Comparison of ENCODE assay signal across 7 mouse cellular contexts in the genomic region with DNA sequence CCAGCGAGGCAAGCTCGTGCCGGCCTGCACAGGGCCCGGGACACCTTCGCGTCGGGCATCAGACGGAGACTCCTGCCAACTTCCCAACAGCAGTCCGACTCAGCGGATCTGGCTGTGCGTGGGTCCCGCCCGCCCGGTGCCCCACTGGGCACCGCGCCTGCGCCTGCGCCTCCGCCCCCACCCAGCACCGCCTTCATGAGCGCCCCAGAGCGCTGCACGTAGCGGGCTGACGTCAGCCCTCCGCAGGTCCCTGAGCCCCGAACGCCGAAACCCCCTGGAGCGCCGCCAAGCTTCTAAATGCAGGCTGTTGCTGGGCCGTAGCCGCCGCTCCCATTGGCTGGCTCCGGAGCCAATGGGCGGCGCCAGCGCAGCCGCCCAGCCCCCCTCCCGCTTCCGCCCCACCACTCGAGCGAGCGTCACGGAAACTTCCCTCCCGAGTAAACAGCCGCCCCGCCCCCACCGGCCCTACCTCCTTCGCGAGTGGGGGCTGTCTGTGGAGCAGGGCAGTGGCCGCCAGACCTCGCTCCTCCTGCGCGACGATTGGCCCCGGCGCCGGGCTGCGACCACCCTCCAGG. TPM values are rescaled to one million over a fixed set of nuclear protein-coding genes. Genes with fewer than 3 reads are reported as not detected.
A peak's percentile ranks its signal among the peaks of the same experiment; 100 is the strongest.
DNase-seq lines count a peak whose midpoint lies in the region; ATAC-seq and TF ChIP-seq lines count a peak whose summit lies in the region.

No protein-coding gene starts in this region.

- H3K4me3 ChIP-seq in embryonic facial prominence, embryonic 12.5 days, result peak overlapping the region; percentile 99
- H3K4me3 ChIP-seq in kidney, adult 2 months (ENCODE audit: insufficient read depth, low read depth, low read length), result peak overlapping the region; percentile 83
- H3K4me3 ChIP-seq in limb, embryonic 12.5 days (replicated peaks), result peak overlapping the region; percentile 97
- H3K4me3 ChIP-seq in midbrain, embryonic 15.5 days, result peak overlapping the region; percentile 100
- peak overlapping the region; percentile 99 for H3K4me3 ChIP-seq in spleen, adult 2 months (ENCODE audit: extremely low read depth, insufficient read depth, insufficient read length)

- peak; percentile 44 for TF ChIP-seq POLR2A in kidney, adult 2 months (IDR thresholded peaks at IDR 0.05; ENCODE audit: low read depth, low read length)
- TF ChIP-seq POLR2A in spleen, adult 2 months (IDR thresholded peaks at IDR 0.05; ENCODE audit: low read depth, low read length), result peak; percentile 70

- H3K27ac ChIP-seq in embryonic facial prominence, embryonic 12.5 days, result peak overlapping the region; percentile 100
- peak overlapping the region; percentile 98 for H3K27ac ChIP-seq in kidney, adult 2 months (ENCODE audit: insufficient read depth, low read depth, low read length)
- peak overlapping the region; percentile 100 for H3K27ac ChIP-seq in limb, embryonic 12.5 days
- peak overlapping the region; percentile 100 for H3K27ac ChIP-seq in midbrain, embryonic 15.5 days
- H3K27ac ChIP-seq in spleen, adult 2 months (ENCODE audit: insufficient read depth, low read length), result peak overlapping the region; percentile 100

- H3K4me2 ChIP-seq in embryonic facial prominence, embryonic 12.5 days (replicated peaks), result peak overlapping the region; percentile 64
- H3K4me2 ChIP-seq in limb, embryonic 12.5 days, result peak overlapping the region; percentile 72
- peak overlapping the region; percentile 54 for H3K4me2 ChIP-seq in midbrain, embryonic 15.5 days

- H3K4me1 ChIP-seq in embryonic facial prominence, embryonic 12.5 days, result 0 out of 2 replicates have a peak, but pooled peaks cover 14% of the 10 kb centered on the region
- H3K4me1 ChIP-seq in kidney, adult 2 months (ENCODE audit: control insufficient read depth, insufficient read depth, low read length), result peaks cover 6% of the 10 kb centered on the region
- peaks cover 23% of the 10 kb centered on the region for H3K4me1 ChIP-seq in limb, embryonic 12.5 days (replicated peaks)
- H3K4me1 ChIP-seq in midbrain, embryonic 15.5 days, result peaks cover 17% of the 10 kb centered on the region
- H3K4me1 ChIP-seq in spleen, adult 2 months (ENCODE audit: control insufficient read depth, insufficient read depth, insufficient read length), result peaks cover 5% of the 10 kb centered on the region

- peaks cover 36% of the 10 kb centered on the region for H3K36me3 ChIP-seq in embryonic facial prominence, embryonic 12.5 days
- H3K36me3 ChIP-seq in kidney, adult 2 months (ENCODE audit: control insufficient read depth, insufficient read depth, low read length), result peaks cover 7% of the 10 kb centered on the region
- peaks cover 38% of the 10 kb centered on the region for H3K36me3 ChIP-seq in limb, embryonic 12.5 days
- peaks cover 8% of the 10 kb centered on the region; the same call in 1 of the 2 replicates for H3K36me3 ChIP-seq in midbrain, embryonic 15.5 days (replicated peaks)
- peaks cover 20% of the 10 kb centered on the region for H3K36me3 ChIP-seq in spleen, adult 2 months (ENCODE audit: control insufficient read depth, insufficient read depth, low read length)

- peak overlapping the region; percentile 99 for H3K9ac ChIP-seq in embryonic facial prominence, embryonic 12.5 days
- peak overlapping the region; percentile 100 for H3K9ac ChIP-seq in limb, embryonic 12.5 days (replicated peaks)
- peak overlapping the region; percentile 96 for H3K9ac ChIP-seq in midbrain, embryonic 15.5 days

- no peaks in the 10 kb centered on the region for H3K27me3 ChIP-seq in embryonic facial prominence, embryonic 12.5 days
- no peaks in the 10 kb centered on the region for H3K27me3 ChIP-seq in kidney, adult 2 months (replicated peaks; ENCODE audit: control insufficient read depth, insufficient read depth, low read length)
- H3K27me3 ChIP-seq in limb, embryonic 12.5 days, result no peaks in the 10 kb centered on the region
- H3K27me3 ChIP-seq in midbrain, embryonic 15.5 days (replicated peaks), result no peaks in the 10 kb centered on the region
- H3K27me3 ChIP-seq in spleen, adult 2 months (ENCODE audit: control insufficient read depth, insufficient read depth, low read length), result no peaks in the 10 kb centered on the region

- peak; percentile 100 for DNase-seq in adrenal gland, postnatal 25 days
- DNase-seq in heart, adult 18-20 months, result peak; percentile 99
- peak; percentile 100 for DNase-seq in kidney, adult 2 months
- peak; percentile 98 to 99 for DNase-seq in spleen, adult 2 months (ENCODE audit: low read depth in 1 of 2, low spot score in 2 of 2)

- ATAC-seq in embryonic facial prominence, embryonic 12.5 days (ENCODE audit: insufficient number of reproducible peaks, insufficient read depth, low FRiP score, low TSS enrichment), result peak; percentile 92
- peak; percentile 92 for ATAC-seq in limb, embryonic 12.5 days (ENCODE audit: insufficient number of reproducible peaks, insufficient read depth, low FRiP score, low TSS enrichment, low read depth)
- ATAC-seq in midbrain, embryonic 15.5 days (replicated peaks), result peak; percentile 95

- H3K9me3 ChIP-seq in embryonic facial prominence, embryonic 12.5 days, result no peaks in the 10 kb centered on the region
- no peaks in the 10 kb centered on the region for H3K9me3 ChIP-seq in limb, embryonic 12.5 days
- no peaks in the 10 kb centered on the region for H3K9me3 ChIP-seq in midbrain, embryonic 15.5 days

- TF ChIP-seq CTCF in kidney, adult 2 months (conservative IDR thresholded peaks at IDR 0.05; ENCODE audit: insufficient read depth, insufficient read length, low read depth, low read length), result no peak
- no peak for TF ChIP-seq CTCF in spleen, adult 2 months (IDR thresholded peaks at IDR 0.05; ENCODE audit: extremely low read depth, insufficient read depth, insufficient read length, insufficient replicate concordance)

- WGBS in embryonic facial prominence, embryonic 12.5 days, result under 1% methylated on average over 54 of the region's 60 CpGs
- under 1% methylated on average over 60 of the region's 60 CpGs for WGBS in kidney, adult 2 months
- under 1% methylated on average over 60 of the region's 60 CpGs for WGBS in limb, embryonic 12.5 days
- WGBS in midbrain, embryonic 15.5 days, result under 1% methylated on average over 58 of the region's 60 CpGs
- WGBS in spleen, adult 2 months, result under 1% methylated on average over 50 of the region's 60 CpGs

RNA-seq across cellular contexts. Expression of a gene that starts 38.8 kb away (rescaled TPM):
- 0.94 TPM in 1 of 2 replicates, not detected in the other for total RNA-seq in adrenal gland, postnatal 25 days (2021)
- polyA plus RNA-seq in embryonic facial prominence, embryonic 12.5 days (2016; fragmentation: Nextera tagmentation; extraction: Ambion mirVana), result 14.9 and 15.5 TPM in 2 replicates
- total RNA-seq in heart, adult 18-20 months (2021), result not detected
- polyA plus RNA-seq in kidney, adult 2 months (2012; rRNA removed), result 0.18 and 0.36 TPM in 2 replicates
- polyA plus RNA-seq in limb, embryonic 12.5 days (2016; fragmentation: Nextera tagmentation; extraction: Ambion mirVana), result 14.6 and 16.9 TPM in 2 replicates
- polyA plus RNA-seq in midbrain, embryonic 15.5 days (2015; fragmentation: Nextera tagmentation; extraction: Ambion mirVana), result 59.7 and 68.8 TPM in 2 replicates
- 0.30 and 0.40 TPM in 2 replicates for polyA plus RNA-seq in spleen, adult 2 months (2012; rRNA removed)

RNA-seq across cellular contexts. Expression of a gene that starts 42.4 kb away (rescaled TPM):
- total RNA-seq in adrenal gland, postnatal 25 days (2021), result 166 and 180 TPM in 2 replicates
- 127 and 137 TPM in 2 replicates for polyA plus RNA-seq in embryonic facial prominence, embryonic 12.5 days (2016; fragmentation: Nextera tagmentation; extraction: Ambion mirVana)
- 100 to 1,000 TPM; 160 to 193 TPM for total RNA-seq in heart, adult 18-20 months (2021)
- polyA plus RNA-seq in kidney, adult 2 months (2012; rRNA removed), result 32.3 and 53.2 TPM in 2 replicates
- polyA plus RNA-seq in limb, embryonic 12.5 days (2016; fragmentation: Nextera tagmentation; extraction: Ambion mirVana), result 127 and 128 TPM in 2 replicates
- 51.5 and 59.2 TPM in 2 replicates for polyA plus RNA-seq in midbrain, embryonic 15.5 days (2015; fragmentation: Nextera tagmentation; extraction: Ambion mirVana)
- 64.6 and 174 TPM in 2 replicates for polyA plus RNA-seq in spleen, adult 2 months (2012; rRNA removed)

RNA-seq across cellular contexts. Expression of a gene that starts 58.0 kb away (rescaled TPM):
- 43.9 and 82.7 TPM in 2 replicates for total RNA-seq in adrenal gland, postnatal 25 days (2021)
- 2.1 TPM in 2 replicates for polyA plus RNA-seq in embryonic facial prominence, embryonic 12.5 days (2016; fragmentation: Nextera tagmentation; extraction: Ambion mirVana)
- total RNA-seq in heart, adult 18-20 months (2021), result 10 to 100 TPM; 69.3 to 77.0 TPM
- polyA plus RNA-seq in kidney, adult 2 months (2012; rRNA removed), result 3.9 and 5.2 TPM in 2 replicates
- 1.5 and 1.6 TPM in 2 replicates for polyA plus RNA-seq in limb, embryonic 12.5 days (2016; fragmentation: Nextera tagmentation; extraction: Ambion mirVana)
- polyA plus RNA-seq in midbrain, embryonic 15.5 days (2015; fragmentation: Nextera tagmentation; extraction: Ambion mirVana), result 2.3 and 2.8 TPM in 2 replicates
- polyA plus RNA-seq in spleen, adult 2 months (2012; rRNA removed), result 1.3 TPM in 2 replicates

Comparison
In these comparisons a context has a peak if more than half of its experiments do, and no peak if none do; other contexts are left out.
1. Peak in every context shown above with its lines: DNase-seq, ATAC-seq, H3K4me3 ChIP-seq and H3K27ac ChIP-seq.
2. RNA of a gene that starts 38.8 kb away (polyA plus RNA-seq): 59.7 to 68.8 TPM in midbrain, embryonic 15.5 days, 14.9 to 15.5 TPM in embryonic facial prominence, embryonic 12.5 days and 14.6 to 16.9 TPM in limb, embryonic 12.5 days; 0.18 to 0.36 TPM in kidney, adult 2 months and 0.30 to 0.40 TPM in spleen, adult 2 months; every median in the first group is over 10 times any median in the second.